Comparison of ENCODE assay signal across 22 mouse cellular contexts in genomic region chr19:55668896-55669295, GRCm38 (mm10).
DNase-seq lines count a peak whose midpoint lies in the region; ATAC-seq lines count a peak whose summit lies in the region.
"Had no signal": no experiment of that assay in that cellular context is flagged by ENCODE, and none has a peak within 500 bp of the region (broad histone marks: within the 10 kb centered on the region; RNA-seq: fewer than 3 reads in every experiment).

No protein-coding gene starts in this region.

- no peak overlapping the region for H3K4me3 ChIP-seq in kidney, embryonic 15.5 days (replicated peaks)
- H3K4me3 ChIP-seq: embryonic facial prominence, embryonic 15.5 days; forebrain, embryonic 10.5 days; gastrocnemius, adult 2 months; heart, embryonic 12.5 days; hindbrain, embryonic 15.5 days had no signal

- H3K27ac ChIP-seq in kidney, embryonic 15.5 days = no peak overlapping the region
- H3K27ac ChIP-seq: embryonic facial prominence, embryonic 15.5 days; forebrain, embryonic 10.5 days; gastrocnemius, adult 2 months; hindbrain, embryonic 15.5 days had no signal

- H3K36me3 ChIP-seq in kidney, embryonic 15.5 days = no peaks in the 10 kb centered on the region
- H3K36me3 ChIP-seq: embryonic facial prominence, embryonic 15.5 days; forebrain, embryonic 10.5 days; heart, embryonic 12.5 days; hindbrain, embryonic 15.5 days had no signal

- peaks cover 8% of the 10 kb centered on the region for H3K4me1 ChIP-seq in kidney, embryonic 15.5 days
- H3K4me1 ChIP-seq: heart, embryonic 12.5 days; hindbrain, embryonic 15.5 days had no signal

- H3K27me3 ChIP-seq in kidney, embryonic 15.5 days = no peaks in the 10 kb centered on the region
- H3K27me3 ChIP-seq: embryonic facial prominence, embryonic 15.5 days; heart, embryonic 12.5 days; hindbrain, embryonic 15.5 days had no signal

- 33% methylated on average over 9 of the region's 9 CpGs for WGBS in kidney, embryonic 15.5 days

- no peaks in the 10 kb centered on the region for H3K9me3 ChIP-seq in kidney, embryonic 15.5 days (replicated peaks)
- H3K9me3 ChIP-seq: embryonic facial prominence, embryonic 15.5 days; heart, embryonic 12.5 days; hindbrain, embryonic 15.5 days had no signal

- no peak overlapping the region for H3K9ac ChIP-seq in kidney, embryonic 15.5 days
- H3K9ac ChIP-seq: embryonic facial prominence, embryonic 15.5 days; heart, embryonic 12.5 days; hindbrain, embryonic 15.5 days; liver, postnatal 0 days had no signal

- H3K4me2 ChIP-seq in kidney, embryonic 15.5 days = no peak overlapping the region
- H3K4me2 ChIP-seq: embryonic facial prominence, embryonic 15.5 days; heart, embryonic 12.5 days; hindbrain, embryonic 15.5 days had no signal

- no peak for ATAC-seq in kidney, embryonic 15.5 days (replicated peaks; ENCODE audit: low FRiP score)
- ATAC-seq: intestine, embryonic 16.5 days; liver, postnatal 0 days; midbrain, embryonic 16.5 days had no signal

- peak; percentile 18 for DNase-seq in kidney, adult 9 months
- peak; percentile 78 for DNase-seq in embryo, embryonic 10 days (ENCODE audit: low spot score)
- DNase-seq in embryo, embryonic 9.5 days (ENCODE audit: extremely low spot score) = peak; percentile 43
- peak; percentile 67 for DNase-seq in mesoderm, embryonic 11.5 days (ENCODE audit: low read depth, low spot score)
- DNase-seq in cerebellum, postnatal 36 days = no peak
- no peak for DNase-seq in cerebellum, adult 11-12 months
- DNase-seq: adrenal gland, adult 8-10 months; B cell, adult 2 months; cerebellum, postnatal 25 days; gastrocnemius, adult 2 months; heart, postnatal 14 days; liver; liver, postnatal 0 days; lung, postnatal 10 days; right cerebral cortex, adult 18-20 months had no signal

Comparison
In these comparisons a context has a peak if more than half of its experiments do, and no peak if none do; other contexts are left out.
1. DNase-seq: peak in kidney, adult 9 months (single experiment), embryo, embryonic 10 days (single experiment), embryo, embryonic 9.5 days (single experiment) and mesoderm, embryonic 11.5 days (single experiment); none in cerebellum, postnatal 36 days (0 of 2) and cerebellum, adult 11-12 months (single experiment).